Mouse (Mus musculus) liver, postnatal 0 days (tissue): ENCODE results near the gene Krtcap2. TPM values are rescaled to one million over a fixed set of nuclear protein-coding genes. Genes with fewer than 3 reads are reported as not detected.

ENCODE experiments used
- ATAC-seq: fragments of 200-750 bp; cut with Nextera tagmentation; 2 replicates; pipeline ENCODE4 v1.8.0; 2017; ENCODE audit warnings: mild to moderate bottlenecking, moderate library complexity
- DNase-seq: peaks from one replicate; pipeline ENCODE4 v3.0.0-alpha.2; 2016
- H3K27ac ChIP-seq: fragments of 300-500 bp; sonication (generic); 2 replicates; pipeline ENCODE4 v1.5.1; 2014; ENCODE audit warnings: antibody characterized with exemption, moderate library complexity, mild to moderate bottlenecking, low read depth
- H3K27me3 ChIP-seq: fragments of 300-500 bp; sonication (generic); 2 replicates; pipeline ENCODE4 v1.6.1; 2014; ENCODE audit warnings: low read length, control low read depth, mixed read lengths; ENCODE audit not compliant: insufficient read depth
- H3K36me3 ChIP-seq: fragments of 300-500 bp; sonication (generic); replicated peaks from 2 replicates; pipeline ENCODE4 v1.6.1; 2014; ENCODE audit warnings: mild to moderate bottlenecking, control low read depth, low read length, moderate library complexity, mixed read lengths; ENCODE audit not compliant: insufficient read depth
- H3K4me1 ChIP-seq: fragments of 300-500 bp; sonication (generic); 2 replicates; pipeline ENCODE4 v1.6.1; 2014; ENCODE audit warnings: antibody characterized with exemption, mild to moderate bottlenecking, control low read depth; ENCODE audit not compliant: insufficient read depth
- H3K4me2 ChIP-seq: fragments of 300-500 bp; sonication (generic); 2 replicates; pipeline ENCODE4 v1.6.1; 2014; ENCODE audit warnings: low read depth, mild to moderate bottlenecking, low read length, moderate library complexity, mixed read lengths
- H3K4me3 ChIP-seq: fragments of 300-500 bp; sonication (generic); 2 replicates; pipeline ENCODE4 v1.5.1; 2014; ENCODE audit warnings: low read depth, low read length
- H3K9ac ChIP-seq: fragments of 300-500 bp; sonication (generic); replicated peaks from 2 replicates; pipeline ENCODE4 v1.6.1; 2014; ENCODE audit warnings: mild to moderate bottlenecking, moderate library complexity
- H3K9me3 ChIP-seq: fragments of 300-500 bp; sonication (generic); 2 replicates; pipeline ENCODE4 v1.6.1; 2016; ENCODE audit warnings: mild to moderate bottlenecking, control low read depth, low read length, mixed read lengths
- CTCF ChIP-seq: sonication (generic); IDR thresholded peaks from 2 replicates; pipeline ENCODE4 v1.5.1; 2016; ENCODE audit warnings: antibody characterized with exemption, low read depth
- EP300 ChIP-seq: IDR thresholded peaks from 2 replicates; pipeline ENCODE4 v1.6.1; 2016; ENCODE audit warnings: antibody characterized with exemption, low read depth, mild to moderate bottlenecking
- WGBS: fragments of 180-500 bp; shearing (Covaris S2); extraction: QIAGEN DNeasy Blood & Tissue Kit; methylation state at CpG from one replicate; pipeline ENCODE4 v1.1.7; 2014; ENCODE audit not compliant: insufficient replicate concordance; 5-methylcytosine and 5-hydroxymethylcytosine counted together
- polyA plus RNA-seq: library from polyadenylated mRNA; unstranded; fragments of >200 nt; fragmentation: Nextera tagmentation; extraction: Ambion mirVana; gene quantifications from 2 replicates; pipeline ENCODE4 v1.2.1, GENCODE M21; 2015

The Krtcap2 gene
- polyA plus RNA-seq = 141 TPM in 2 replicates

GRCm38 (mm10) chr3:89245688-89246171, at the start of gene Krtcap2:
Gene Krtcap2 (plus strand): TSS chr3:89245966.
- WGBS = 7% methylated on average over 20 of the region's 20 CpGs
- H3K9me3 ChIP-seq = no peaks in the 10 kb centered on the region
- no peak for TF ChIP-seq CTCF
- TF ChIP-seq EP300 = no peak
- peak within 1 kb of the TSS; percentile 65 for H3K4me3 ChIP-seq
- peak within 1 kb of the TSS; percentile 64 for H3K27ac ChIP-seq
- no peak for ATAC-seq
- peaks cover 39% of the 10 kb centered on the region for H3K4me1 ChIP-seq
- peak within 1 kb of the TSS; percentile 70 for H3K9ac ChIP-seq
- peak within 1 kb of the TSS; percentile 89 for H3K4me2 ChIP-seq
- H3K27me3 ChIP-seq = peaks cover 14% of the 10 kb centered on the region
- no peak for DNase-seq
- peaks cover 5% of the 10 kb centered on the region; the same call in 1 of the 2 replicates for H3K36me3 ChIP-seq

DNA sequence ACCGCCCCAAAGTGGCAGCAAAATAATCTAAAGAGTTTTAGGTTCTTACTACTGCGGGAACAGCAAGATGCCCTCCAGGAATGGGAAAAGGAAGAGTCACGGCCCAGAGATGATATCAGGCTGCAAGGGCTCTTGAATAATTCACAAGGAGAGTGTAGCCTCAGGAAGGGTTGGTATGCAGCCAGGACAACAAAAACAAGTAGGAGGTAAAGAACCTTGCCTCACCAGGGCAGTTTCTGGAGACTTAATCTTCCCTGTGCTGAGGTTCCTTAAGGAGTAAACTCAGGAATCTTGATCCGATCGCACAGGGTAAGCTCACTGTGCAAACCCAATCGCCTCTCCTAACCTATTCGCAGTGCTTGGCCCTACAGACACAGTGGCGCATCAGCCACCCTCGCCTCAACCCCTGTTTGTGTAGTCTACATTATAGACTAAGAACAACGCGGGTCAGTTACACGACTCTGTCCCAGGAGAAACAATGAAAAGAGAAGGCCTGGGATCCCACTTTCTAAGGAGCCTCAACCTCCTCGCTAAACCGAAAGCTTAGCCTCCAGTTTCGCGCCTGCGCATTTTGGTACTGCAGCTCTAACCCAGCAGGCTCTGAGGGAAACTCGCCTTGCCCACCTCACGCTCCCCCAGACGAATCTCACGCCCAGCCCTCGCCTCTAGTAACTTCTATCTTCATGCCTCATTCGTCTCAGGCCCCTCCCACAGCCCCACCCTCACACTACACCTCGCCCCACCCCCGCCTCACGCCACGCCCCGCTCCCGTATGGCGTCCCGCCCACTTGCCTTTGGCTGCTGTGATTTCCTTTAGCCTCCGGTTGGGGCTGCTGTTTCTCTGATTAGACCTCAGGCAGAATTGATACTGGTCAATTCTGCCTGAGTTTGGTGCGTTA, 49.5 kb upstream of the Krtcap2 start:
- no peaks in the 10 kb centered on the region for H3K27me3 ChIP-seq
- peak; percentile 95 for DNase-seq
- TF ChIP-seq CTCF (peak; percentile 70), EP300 (no peak)
- peak overlapping the region; percentile 58 for H3K9ac ChIP-seq
- peaks cover 6% of the 10 kb centered on the region for H3K4me1 ChIP-seq
- H3K27ac ChIP-seq = peak overlapping the region; percentile 66
- ATAC-seq = peak; percentile 95
- 7% methylated on average over 33 of the region's 33 CpGs for WGBS
- no peaks in the 10 kb centered on the region for H3K36me3 ChIP-seq
- peak overlapping the region; percentile 51 for H3K4me3 ChIP-seq
- no peaks in the 10 kb centered on the region for H3K9me3 ChIP-seq
- H3K4me2 ChIP-seq = peak overlapping the region; percentile 73

- H3K9ac ChIP-seq = no peak overlapping the region
Measured at GRCm38 (mm10) chr3:89199839-89200238, 45.9 kb upstream of the Krtcap2 start.

GRCm38 (mm10) chr3:89202253-89203141, 43.3 kb upstream of the Krtcap2 start, which contains the start of gene Gba:
Gene Gba (plus strand): TSS chr3:89202928.
- Histone ChIP-seq H3K27me3 (no peaks in the 10 kb centered on the region), H3K4me1 (peaks cover 5% of the 10 kb centered on the region; the same call in 1 of the 2 replicates), H3K36me3 (peaks cover 30% of the 10 kb centered on the region), H3K4me3 (peak within 1 kb of the TSS; percentile 54), H3K9me3 (no peaks in the 10 kb centered on the region), H3K9ac (peak within 1 kb of the TSS; percentile 68), H3K27ac (no peak within 1 kb of the TSS), H3K4me2 (peak within 1 kb of the TSS; percentile 84)
- 23% methylated on average over 13 of the region's 13 CpGs for WGBS
- ATAC-seq (peak; percentile 87), DNase-seq (peak; percentile 89)
- TF ChIP-seq CTCF = no peak
- peak; percentile 28; the same call in 1 of the 2 replicates for TF ChIP-seq EP300

More at GRCm38 (mm10) chr3:89199839-89200238, 45.9 kb upstream of the Krtcap2 start:
- Histone ChIP-seq H3K9me3 (no peaks in the 10 kb centered on the region), H3K4me3 (no peak overlapping the region), H3K4me2 (no peak overlapping the region), H3K4me1 (peaks cover 11% of the 10 kb centered on the region), H3K36me3 (peaks cover 6% of the 10 kb centered on the region; the same call in 1 of the 2 replicates), H3K27me3 (no peaks in the 10 kb centered on the region), H3K27ac (no peak overlapping the region)
- DNase-seq = no peak
- TF ChIP-seq CTCF (no peak), EP300 (no peak)
- no peak for ATAC-seq
- WGBS = 49% methylated on average over 3 of the region's 3 CpGs

DNA sequence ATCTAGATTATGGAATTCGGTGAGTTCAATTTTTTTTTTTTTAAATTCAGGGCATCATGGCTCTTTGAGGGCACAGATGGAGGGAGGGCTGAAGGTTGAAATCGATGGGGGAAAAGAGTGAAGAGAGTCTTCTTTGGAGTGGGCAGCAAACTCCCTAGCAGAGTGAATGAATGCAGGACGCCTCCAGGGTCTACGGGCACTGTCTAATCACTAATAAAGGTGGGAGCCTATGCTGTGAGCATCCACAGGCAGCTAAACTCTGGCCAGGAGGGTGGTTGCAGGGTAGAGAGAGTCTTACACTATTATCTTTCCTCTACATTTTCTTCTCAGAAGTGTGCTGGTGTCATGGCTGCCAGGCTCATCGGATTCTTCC, 42.6 kb upstream of the Krtcap2 start:
- peaks cover 37% of the 10 kb centered on the region for H3K36me3 ChIP-seq
- peak overlapping the region; percentile 54 for H3K4me3 ChIP-seq
- TF ChIP-seq EP300 (no peak), CTCF (no peak)
- no peaks in the 10 kb centered on the region for H3K27me3 ChIP-seq
- no peak overlapping the region for H3K27ac ChIP-seq
- H3K9me3 ChIP-seq = no peaks in the 10 kb centered on the region
- 28% methylated on average over 5 of the region's 5 CpGs for WGBS
- H3K9ac ChIP-seq = peak overlapping the region; percentile 68
- DNase-seq (no peak), ATAC-seq (peak; percentile 28)
- H3K4me1 ChIP-seq = peaks cover 5% of the 10 kb centered on the region; the same call in 1 of the 2 replicates
- H3K4me2 ChIP-seq = peak overlapping the region; percentile 84

GRCm38 (mm10) chr3:89206079-89206478, 39.7 kb upstream of the Krtcap2 start:
- Histone ChIP-seq H3K27me3 (no peaks in the 10 kb centered on the region), H3K4me2 (no peak overlapping the region), H3K4me3 (no peak overlapping the region), H3K4me1 (peaks cover 5% of the 10 kb centered on the region; the same call in 1 of the 2 replicates), H3K36me3 (peaks cover 58% of the 10 kb centered on the region), H3K27ac (no peak overlapping the region), H3K9me3 (no peaks in the 10 kb centered on the region), H3K9ac (no peak overlapping the region)
- TF ChIP-seq EP300 (no peak), CTCF (no peak)
- ATAC-seq = no peak
- no peak for DNase-seq
- 87% methylated on average over 7 of the region's 7 CpGs for WGBS
